Mouse (Mus musculus) G1E (cell line): ENCODE data around the gene Clpsl2.

ENCODE experiments used
- CTCF ChIP-seq: IDR thresholded peaks from 2 replicates; pipeline ENCODE4 v1.5.1; 2012; ENCODE audit warnings: low read depth, low read length, inconsistent platforms, mixed read lengths
- GATA1 ChIP-seq: IDR thresholded peaks from 2 replicates; pipeline ENCODE4 v1.6.1; 2012; ENCODE audit warnings: borderline replicate concordance, low read length, inconsistent platforms, mixed read lengths
- GATA2 ChIP-seq: IDR thresholded peaks from 2 replicates; pipeline ENCODE4 v1.6.1; 2012; ENCODE audit warnings: low read depth, low read length, inconsistent platforms, borderline replicate concordance
- POLR2AphosphoS5 ChIP-seq: IDR thresholded peaks from 2 replicates; pipeline ENCODE4 v1.6.1; 2012; ENCODE audit warnings: low read depth, low read length, inconsistent platforms; ENCODE audit not compliant: insufficient replicate concordance
- TAL1 ChIP-seq: conservative IDR thresholded peaks from 2 replicates; pipeline ENCODE4 v1.6.1; 2012; ENCODE audit warnings: low read depth, low read length, inconsistent platforms, mixed read lengths

DNA sequence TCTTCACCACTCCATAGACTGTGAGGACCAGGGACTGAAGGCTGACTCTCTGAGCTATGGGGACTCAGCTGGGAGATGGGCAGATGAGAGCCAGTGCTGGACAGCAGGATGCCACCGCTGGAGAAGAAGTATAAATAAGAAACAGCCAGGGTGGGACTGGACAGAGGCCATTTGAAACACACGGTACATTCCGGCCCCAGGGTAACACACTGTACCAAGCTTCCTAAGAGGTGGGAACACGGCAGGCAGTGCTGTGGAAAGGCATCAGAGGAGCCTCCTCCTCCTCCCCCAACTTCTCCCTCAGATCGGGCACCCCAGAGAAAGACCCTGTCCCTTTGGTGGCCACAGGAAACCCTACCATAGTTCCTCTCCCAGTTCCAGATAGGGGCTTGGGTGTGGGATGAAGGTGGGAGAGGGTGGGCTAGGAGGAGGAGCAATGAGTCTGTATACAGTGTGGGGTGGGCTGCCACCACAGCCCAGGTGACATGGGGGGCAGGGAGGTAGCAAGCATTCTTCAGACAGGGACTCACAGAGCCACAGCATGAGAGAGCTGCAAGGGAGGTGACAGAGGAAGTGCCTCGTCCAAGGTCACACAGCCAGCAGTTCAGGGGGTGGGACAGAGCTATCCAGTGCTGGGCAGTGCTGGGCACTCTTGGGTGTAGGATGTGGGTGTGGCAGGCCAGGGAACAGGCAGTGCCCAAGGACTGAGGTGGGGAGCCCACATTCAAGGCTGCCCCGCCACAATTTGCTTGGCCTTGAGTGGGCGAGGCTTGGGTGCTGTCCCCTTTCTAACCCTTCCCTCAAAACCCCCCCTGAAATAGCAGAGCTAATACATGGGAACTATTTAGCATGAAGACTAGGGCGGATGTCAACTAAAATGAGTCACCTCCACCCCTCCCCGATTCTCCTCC is 33.5 kb upstream of the Clpsl2 start:
- no peak for TF ChIP-seq CTCF
- no peak for TF ChIP-seq GATA1
- TF ChIP-seq TAL1 = no peak
- no peak for TF ChIP-seq GATA2
- no peak for TF ChIP-seq POLR2AphosphoS5
